Mouse (Mus musculus) midbrain, embryonic 15.5 days (tissue): Measurements from ENCODE around the gene Alad. TPM values are rescaled to one million over a fixed set of nuclear protein-coding genes. Genes with fewer than 3 reads are reported as not detected.

Experiments
- ATAC-seq: fragments of 200-750 bp; cut with Nextera tagmentation; replicated peaks from 2 replicates; pipeline ENCODE4 v1.8.0; 2017; ENCODE audit warnings: moderate TSS enrichment
- H3K27ac ChIP-seq: fragments of 300-500 bp; sonication (generic); 2 replicates; pipeline ENCODE4 v1.5.1; 2015; ENCODE audit warnings: mild to moderate bottlenecking, inconsistent platforms
- H3K27me3 ChIP-seq: fragments of 300-500 bp; sonication (generic); replicated peaks from 2 replicates; pipeline ENCODE4 v1.6.1; 2015; ENCODE audit warnings: inconsistent platforms
- H3K36me3 ChIP-seq: fragments of 300-500 bp; sonication (generic); replicated peaks from 2 replicates; pipeline ENCODE4 v1.6.1; 2015; ENCODE audit warnings: inconsistent platforms
- H3K4me1 ChIP-seq: fragments of 300-500 bp; sonication (generic); 2 replicates; pipeline ENCODE4 v1.6.1; 2015; ENCODE audit warnings: inconsistent platforms
- H3K4me2 ChIP-seq: fragments of 300-500 bp; sonication (generic); 2 replicates; pipeline ENCODE4 v1.6.1; 2015; ENCODE audit warnings: inconsistent platforms, mild to moderate bottlenecking, moderate library complexity
- H3K4me3 ChIP-seq: fragments of 300-500 bp; sonication (generic); 2 replicates; pipeline ENCODE4 v1.5.1; 2015; ENCODE audit warnings: mild to moderate bottlenecking, inconsistent platforms
- H3K9ac ChIP-seq: fragments of 300-500 bp; sonication (generic); 2 replicates; pipeline ENCODE4 v1.6.1; 2015; ENCODE audit warnings: mild to moderate bottlenecking, inconsistent platforms
- H3K9me3 ChIP-seq: fragments of 300-500 bp; sonication (generic); 2 replicates; pipeline ENCODE4 v1.6.1; 2016; ENCODE audit warnings: inconsistent platforms
- WGBS: fragments of 180-500 bp; shearing (Covaris S2); methylation state at CpG from one replicate; pipeline ENCODE4 v1.1.7; 2015; ENCODE audit warnings: mixed read lengths; 5-methylcytosine and 5-hydroxymethylcytosine counted together
- polyA plus RNA-seq: library from polyadenylated mRNA; unstranded; fragments of >200 nt; fragmentation: Nextera tagmentation; extraction: Ambion mirVana; gene quantifications from 2 replicates; pipeline ENCODE4 v1.2.1, GENCODE M21; 2015

Alad gene
- 71.2 and 72.1 TPM in 2 replicates for polyA plus RNA-seq

DNA sequence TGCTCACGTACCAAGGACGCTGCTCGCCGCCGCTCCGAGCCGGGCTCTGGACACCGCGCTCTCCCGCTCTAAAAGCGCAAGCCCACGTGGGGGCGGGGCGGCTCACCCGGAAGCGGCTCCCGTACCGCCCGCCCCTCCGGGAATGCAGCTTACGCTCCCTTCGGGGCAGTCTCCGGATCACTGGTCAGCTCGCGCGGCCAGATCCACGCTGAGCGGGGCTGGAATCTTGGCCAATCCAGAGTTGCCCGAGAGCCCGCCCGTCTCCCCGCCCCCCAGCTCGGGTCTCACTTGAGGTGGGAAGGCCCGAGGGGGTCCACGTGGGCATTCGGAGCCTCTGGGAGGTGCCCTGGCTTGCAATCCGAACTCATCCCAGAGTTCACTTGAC lies at the start of gene Alad:
Gene Alad, minus strand, starts transcription at position 70 of the 385 bp plus-strand sequence.
- ATAC-seq, result peak; percentile 88
- H3K27ac ChIP-seq, result peak within 1 kb of the TSS; percentile 79
- WGBS, result under 1% methylated on average over 37 of the region's 37 CpGs
- H3K4me1 ChIP-seq, result peaks cover 34% of the 10 kb centered on the region
- peak within 1 kb of the TSS; percentile 91 for H3K9ac ChIP-seq
- H3K9me3 ChIP-seq, result no peaks in the 10 kb centered on the region
- peak within 1 kb of the TSS; percentile 79 for H3K4me2 ChIP-seq
- H3K4me3 ChIP-seq, result peak within 1 kb of the TSS; percentile 82
- no peaks in the 10 kb centered on the region for H3K36me3 ChIP-seq
- H3K27me3 ChIP-seq, result no peaks in the 10 kb centered on the region

DNA sequence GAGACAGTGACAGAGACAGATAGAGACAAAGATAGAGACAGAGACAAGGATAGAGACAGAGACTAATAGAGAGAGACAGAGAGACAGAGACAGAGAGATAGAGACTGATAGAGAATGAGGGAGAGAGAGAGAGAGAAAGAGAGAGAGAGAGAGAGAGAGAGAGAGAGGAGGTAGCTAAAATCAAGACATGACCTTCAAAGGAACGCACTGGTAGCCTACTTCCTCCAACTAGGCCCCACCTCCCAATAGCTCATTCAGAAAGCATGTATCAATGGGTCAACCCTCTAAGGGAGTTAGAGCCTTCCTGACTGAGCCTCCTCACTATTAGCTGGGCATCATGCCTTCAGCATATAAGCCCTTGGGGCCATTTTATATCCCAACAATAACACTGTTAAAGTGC lies 48.6 kb upstream of the Alad start:
- Histone ChIP-seq H3K4me1 (no peaks in the 10 kb centered on the region), H3K27ac (no peak overlapping the region), H3K9me3 (no peaks in the 10 kb centered on the region), H3K4me2 (no peak overlapping the region), H3K4me3 (no peak overlapping the region), H3K27me3 (no peaks in the 10 kb centered on the region), H3K36me3 (no peaks in the 10 kb centered on the region), H3K9ac (no peak overlapping the region)
- ATAC-seq, result no peak
- WGBS, result 100% methylated on average over 1 of the region's 1 CpGs

GRCm38 (mm10) chr4:62567696-62568095 lies 48.0 kb upstream of the Alad start:
- H3K9ac ChIP-seq, result no peak overlapping the region
- no peak overlapping the region for H3K27ac ChIP-seq
- H3K36me3 ChIP-seq, result no peaks in the 10 kb centered on the region
- 87% methylated on average over 6 of the region's 6 CpGs for WGBS
- no peaks in the 10 kb centered on the region for H3K9me3 ChIP-seq
- H3K4me2 ChIP-seq, result no peak overlapping the region
- H3K27me3 ChIP-seq, result no peaks in the 10 kb centered on the region
- H3K4me3 ChIP-seq, result no peak overlapping the region
- ATAC-seq, result no peak
- no peaks in the 10 kb centered on the region for H3K4me1 ChIP-seq

DNA sequence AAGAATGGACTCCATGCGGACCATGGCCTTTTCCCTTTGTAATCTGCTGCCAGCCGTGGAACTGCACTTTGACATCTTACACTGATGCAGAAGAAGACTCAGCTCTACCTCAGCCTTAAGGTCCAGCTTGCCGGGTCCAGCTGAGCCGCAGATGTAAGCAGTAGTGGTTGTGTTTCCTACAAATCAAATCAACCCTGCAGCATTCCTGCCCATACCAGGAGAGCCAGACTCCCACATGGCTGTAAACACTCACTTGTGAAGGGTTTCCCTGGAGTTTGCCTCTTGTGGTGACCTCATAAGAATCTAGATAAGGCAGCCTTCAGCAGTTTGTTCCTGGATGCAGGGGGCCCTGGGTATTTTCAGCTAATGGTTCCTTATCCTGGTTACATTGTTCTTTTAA lies 46.8 kb upstream of the Alad start:
- ATAC-seq, result no peak
- Histone ChIP-seq H3K27ac (no peak overlapping the region), H3K9ac (no peak overlapping the region), H3K36me3 (no peaks in the 10 kb centered on the region), H3K4me3 (no peak overlapping the region), H3K27me3 (no peaks in the 10 kb centered on the region), H3K4me1 (peaks cover 6% of the 10 kb centered on the region), H3K4me2 (no peak overlapping the region), H3K9me3 (no peaks in the 10 kb centered on the region)
- 85% methylated on average over 4 of the region's 4 CpGs for WGBS

- Histone ChIP-seq H3K27ac (no peak overlapping the region), H3K4me3 (no peak overlapping the region), H3K36me3 (no peaks in the 10 kb centered on the region), H3K27me3 (no peaks in the 10 kb centered on the region), H3K9me3 (no peaks in the 10 kb centered on the region), H3K9ac (no peak overlapping the region), H3K4me1 (peaks cover 8% of the 10 kb centered on the region), H3K4me2 (no peak overlapping the region)
- ATAC-seq, result no peak
- WGBS, result 80% methylated on average over 4 of the region's 4 CpGs
These were observed 42.3 kb upstream of the Alad start for GRCm38 (mm10) chr4:62562006-62562405.

GRCm38 (mm10) chr4:62561630-62562001 lies 41.9 kb upstream of the Alad start:
- H3K27ac ChIP-seq, result peak overlapping the region; percentile 46; the same call in 1 of the 2 replicates
- H3K9ac ChIP-seq, result peak overlapping the region; percentile 10; the same call in 1 of the 2 replicates
- peak; percentile 51 for ATAC-seq
- 42% methylated on average over 3 of the region's 3 CpGs for WGBS
- no peaks in the 10 kb centered on the region for H3K9me3 ChIP-seq
- no peaks in the 10 kb centered on the region for H3K27me3 ChIP-seq
- no peak overlapping the region for H3K4me2 ChIP-seq
- no peak overlapping the region for H3K4me3 ChIP-seq
- no peaks in the 10 kb centered on the region for H3K36me3 ChIP-seq
- peaks cover 8% of the 10 kb centered on the region for H3K4me1 ChIP-seq

DNA sequence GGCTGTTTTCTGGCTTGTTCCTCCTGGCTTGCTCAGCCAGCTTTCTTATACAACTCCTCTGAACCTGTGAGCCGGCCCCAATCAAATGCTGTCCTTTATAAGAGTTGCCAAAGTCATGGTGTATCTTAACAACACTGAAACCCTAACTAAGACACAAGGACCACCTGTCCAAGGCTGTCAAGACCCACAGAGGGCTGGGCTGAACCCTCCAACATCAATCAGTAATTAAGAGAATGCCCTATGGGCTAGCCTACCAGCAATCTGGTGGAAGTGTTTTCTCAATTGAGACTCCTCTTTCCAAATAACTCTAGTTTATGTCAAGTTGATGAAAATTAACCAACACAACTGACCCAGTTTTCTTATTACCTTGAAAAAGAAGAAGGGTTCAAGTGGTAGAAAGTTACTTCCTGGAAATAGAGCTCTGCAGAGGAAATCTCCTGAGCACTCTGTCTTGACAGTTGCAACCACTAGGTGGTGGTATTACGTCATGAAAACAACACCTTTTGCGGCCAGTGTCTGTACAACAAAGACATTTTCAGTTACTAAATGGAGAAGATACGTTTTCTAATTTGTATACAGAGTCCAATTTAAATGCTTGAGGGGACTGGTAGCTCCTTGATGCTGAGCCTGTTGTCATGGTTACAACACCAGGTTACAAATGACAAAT lies 41.4 kb upstream of the Alad start:
- H3K9me3 ChIP-seq, result no peaks in the 10 kb centered on the region
- peaks cover 8% of the 10 kb centered on the region for H3K4me1 ChIP-seq
- no peaks in the 10 kb centered on the region for H3K36me3 ChIP-seq
- 26% methylated on average over 4 of the region's 4 CpGs for WGBS
- H3K27me3 ChIP-seq, result no peaks in the 10 kb centered on the region
- no peak overlapping the region for H3K4me3 ChIP-seq
- peak; percentile 89 for ATAC-seq
- peak overlapping the region; percentile 46; the same call in 1 of the 2 replicates for H3K27ac ChIP-seq
- H3K4me2 ChIP-seq, result no peak overlapping the region
- H3K9ac ChIP-seq, result peak overlapping the region; percentile 10; the same call in 1 of the 2 replicates

DNA sequence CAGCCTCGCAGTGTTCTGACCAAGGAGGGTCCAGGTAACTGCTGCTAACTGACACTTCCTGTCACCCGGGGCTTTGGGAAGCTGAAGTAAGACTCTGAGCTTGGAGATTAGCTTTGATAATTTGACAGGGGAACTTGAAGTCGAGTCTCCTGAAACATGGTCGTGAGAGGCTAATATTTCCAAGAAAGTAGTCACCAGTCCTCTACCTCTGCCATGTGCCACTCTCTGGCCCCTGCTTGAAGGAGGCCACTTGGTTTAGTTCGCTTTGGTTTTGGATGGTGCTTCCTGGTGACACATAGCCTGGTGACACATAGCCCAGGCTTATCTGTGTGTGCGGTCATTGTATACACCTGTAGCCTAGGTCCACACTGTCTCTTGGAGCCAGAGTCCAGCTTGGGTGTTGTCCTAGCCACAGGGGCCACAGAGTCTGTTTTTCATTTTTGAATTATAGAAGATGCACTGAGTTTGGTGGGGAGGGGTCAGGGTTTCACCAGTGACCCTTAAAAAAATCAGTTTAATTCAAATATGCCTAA lies 40.1 kb upstream of the Alad start, which contains the start of gene Rgs3:
Gene Rgs3, plus strand, starts transcription at position 51 of the 533 bp plus-strand sequence.
- no peaks in the 10 kb centered on the region for H3K27me3 ChIP-seq
- no peak within 1 kb of the TSS for H3K4me3 ChIP-seq
- WGBS, result 67% methylated on average over 6 of the region's 6 CpGs
- peaks cover 8% of the 10 kb centered on the region for H3K4me1 ChIP-seq
- no peak within 1 kb of the TSS for H3K4me2 ChIP-seq
- H3K9ac ChIP-seq, result no peak within 1 kb of the TSS
- no peak for ATAC-seq
- H3K27ac ChIP-seq, result no peak within 1 kb of the TSS
- H3K36me3 ChIP-seq, result no peaks in the 10 kb centered on the region
- no peaks in the 10 kb centered on the region for H3K9me3 ChIP-seq

DNA sequence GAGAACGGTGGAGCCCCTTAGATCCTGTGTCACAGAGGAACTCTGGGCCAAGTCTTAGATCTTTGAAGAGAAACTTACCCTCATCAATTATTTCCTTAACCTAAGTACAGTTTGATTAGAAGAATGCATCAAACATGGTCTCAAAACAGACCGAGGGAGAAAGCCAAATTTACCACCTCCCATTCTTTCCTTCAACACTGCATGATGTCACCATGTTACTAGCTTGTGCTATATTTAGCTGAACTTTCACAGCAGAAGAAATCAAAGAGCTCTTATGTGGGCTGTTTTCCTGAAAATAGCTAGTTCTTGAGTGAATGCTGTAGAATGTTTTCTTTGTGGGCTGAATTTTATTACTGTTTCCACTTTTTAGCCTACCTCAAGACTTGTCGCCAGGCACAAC lies 37.7 kb upstream of the Alad start:
- no peak overlapping the region for H3K4me3 ChIP-seq
- H3K27me3 ChIP-seq, result no peaks in the 10 kb centered on the region
- no peaks in the 10 kb centered on the region for H3K9me3 ChIP-seq
- 72% methylated on average over 3 of the region's 3 CpGs for WGBS
- no peaks in the 10 kb centered on the region for H3K36me3 ChIP-seq
- no peak for ATAC-seq
- H3K4me1 ChIP-seq, result peaks cover 8% of the 10 kb centered on the region
- H3K4me2 ChIP-seq, result no peak overlapping the region
- no peak overlapping the region for H3K27ac ChIP-seq
- no peak overlapping the region for H3K9ac ChIP-seq

DNA sequence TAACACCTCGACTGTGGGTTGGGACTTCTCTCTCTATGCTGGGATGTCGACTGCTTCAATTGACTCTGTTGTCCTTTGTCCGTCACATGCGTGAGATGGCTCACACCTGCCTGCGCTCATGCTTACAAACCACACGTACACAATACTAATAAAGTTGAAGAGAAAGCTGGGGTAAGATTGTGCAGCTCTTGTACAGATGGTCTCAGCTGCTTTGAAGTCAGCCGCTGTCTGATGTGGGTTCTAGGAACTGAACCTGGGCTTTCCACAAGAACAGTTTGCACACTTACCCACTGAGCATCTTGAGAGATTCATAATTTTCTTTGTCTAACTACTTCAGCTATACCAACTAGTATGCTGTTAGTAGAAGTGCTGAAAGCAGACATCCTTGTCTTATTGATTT lies 32.2 kb upstream of the Alad start:
- no peak overlapping the region for H3K9ac ChIP-seq
- no peaks in the 10 kb centered on the region for H3K27me3 ChIP-seq
- no peaks in the 10 kb centered on the region for H3K9me3 ChIP-seq
- WGBS, result 87% methylated on average over 7 of the region's 7 CpGs
- ATAC-seq, result no peak
- no peaks in the 10 kb centered on the region for H3K4me1 ChIP-seq
- H3K27ac ChIP-seq, result no peak overlapping the region
- H3K4me2 ChIP-seq, result no peak overlapping the region
- H3K36me3 ChIP-seq, result no peaks in the 10 kb centered on the region
- no peak overlapping the region for H3K4me3 ChIP-seq

DNA sequence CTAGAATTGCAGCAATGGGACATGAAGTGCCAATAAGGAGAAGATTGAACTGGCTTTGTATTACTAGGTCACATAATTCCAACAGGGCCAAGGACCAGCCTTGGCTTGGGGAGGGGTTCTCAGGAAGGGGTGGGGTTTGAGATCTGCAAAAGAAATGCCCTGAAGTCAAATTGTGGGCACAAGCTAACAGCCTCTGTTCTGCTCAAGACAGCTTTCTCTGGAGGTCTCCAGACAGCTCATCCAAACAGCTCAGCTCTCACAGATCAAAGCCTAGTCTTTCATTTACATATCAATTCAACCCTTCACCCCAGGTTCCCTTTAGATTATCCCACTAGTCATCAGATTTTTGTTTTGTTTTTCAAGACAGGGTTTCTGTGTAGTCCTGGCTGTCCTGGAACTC lies 25.1 kb upstream of the Alad start:
- Histone ChIP-seq H3K4me2 (no peak overlapping the region), H3K27me3 (no peaks in the 10 kb centered on the region), H3K4me1 (no peaks in the 10 kb centered on the region), H3K27ac (no peak overlapping the region), H3K9me3 (no peaks in the 10 kb centered on the region), H3K36me3 (no peaks in the 10 kb centered on the region), H3K4me3 (no peak overlapping the region), H3K9ac (no peak overlapping the region)
- no peak for ATAC-seq

DNA sequence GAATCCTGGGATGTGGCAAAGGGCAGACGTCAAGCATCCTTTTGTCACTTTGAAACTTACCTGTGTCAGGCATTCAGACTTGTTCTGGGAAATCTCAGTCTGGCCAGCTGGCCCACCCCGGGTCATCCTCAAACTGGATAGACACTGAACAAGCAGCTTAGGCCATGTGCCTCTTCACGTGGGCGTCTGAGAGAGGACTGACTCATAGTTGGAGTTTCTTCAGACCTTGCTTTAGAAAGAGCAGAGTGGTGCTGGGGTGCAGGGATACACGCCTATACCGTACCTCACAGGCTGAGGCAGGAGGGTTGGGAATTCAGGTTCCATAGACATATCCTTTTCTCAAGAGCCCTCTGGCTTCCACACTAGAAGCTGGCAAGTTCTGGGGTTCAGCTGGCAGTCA lies 24.1 kb upstream of the Alad start:
- Histone ChIP-seq H3K9ac (no peak overlapping the region), H3K4me2 (no peak overlapping the region), H3K4me3 (no peak overlapping the region), H3K9me3 (no peaks in the 10 kb centered on the region), H3K27me3 (no peaks in the 10 kb centered on the region), H3K4me1 (no peaks in the 10 kb centered on the region), H3K27ac (no peak overlapping the region), H3K36me3 (no peaks in the 10 kb centered on the region)
- WGBS, result 92% methylated on average over 6 of the region's 6 CpGs
- ATAC-seq, result no peak

DNA sequence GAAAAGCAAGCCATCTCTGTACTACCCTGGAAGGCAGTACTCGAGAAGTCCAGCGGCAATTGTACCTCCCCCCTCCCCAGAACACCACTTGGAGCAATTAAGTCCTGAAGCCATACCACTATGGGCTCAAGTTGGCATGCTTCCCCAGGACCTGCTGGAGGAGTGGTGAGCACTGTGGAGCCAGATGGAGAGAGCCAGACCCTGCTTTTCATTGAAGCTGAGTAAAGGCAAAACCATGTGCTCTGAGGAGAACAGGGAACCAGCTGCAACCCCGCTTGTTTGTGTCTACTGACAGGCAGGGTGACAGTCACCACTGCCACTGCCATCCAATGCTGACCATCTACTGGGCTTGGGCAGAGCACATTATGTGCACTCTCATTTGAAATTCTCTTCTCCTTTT lies 22.1 kb upstream of the Alad start:
- no peak for ATAC-seq
- 87% methylated on average over 3 of the region's 3 CpGs for WGBS

More for the DNA sequence above, 22.1 kb upstream of the Alad start:
- H3K36me3 ChIP-seq, result no peaks in the 10 kb centered on the region
- no peak overlapping the region for H3K4me3 ChIP-seq
- no peaks in the 10 kb centered on the region for H3K4me1 ChIP-seq
- H3K27ac ChIP-seq, result no peak overlapping the region
- no peak overlapping the region for H3K9ac ChIP-seq
- no peaks in the 10 kb centered on the region for H3K27me3 ChIP-seq
- H3K9me3 ChIP-seq, result no peaks in the 10 kb centered on the region
- H3K4me2 ChIP-seq, result no peak overlapping the region
